Mouse (Mus musculus): ENCODE measurements at regions not wholly inside any gene's neighbourhood (a gene's known extent, or its start where the extent isn't known, plus 50 kb on each side); places are given as distances from the start of the nearest gene placed in this dataset.
A peak's percentile ranks its signal among the peaks of the same experiment; 100 is the strongest.

- no peak for DNase-seq (ENCODE audit: low read depth)
These were observed 65.3 kb downstream of the Lpar4 start for GRCm38 (mm10) chrX:106985684-106986083.

- DNase-seq (ENCODE audit: low read depth), result no peak
These were observed 66.4 kb downstream of the Lpar4 start for GRCm38 (mm10) chrX:106986794-106987193.

GRCm38 (mm10) chrX:106987779-106988178 lies 67.4 kb downstream of the Lpar4 start:
- DNase-seq (ENCODE audit: low read depth), result no peak

GRCm38 (mm10) chrX:107004496-107004895 lies 83.8 kb upstream of the P2ry10 start:
- DNase-seq (ENCODE audit: low read depth), result no peak

- no peak for DNase-seq (ENCODE audit: low read depth)
These were observed 79.3 kb upstream of the P2ry10 start for GRCm38 (mm10) chrX:107008968-107009367.

GRCm38 (mm10) chrX:107012615-107013014 lies 75.7 kb upstream of the P2ry10 start:
- DNase-seq (ENCODE audit: low read depth), result no peak

GRCm38 (mm10) chrX:107015335-107015734 lies 73.0 kb upstream of the P2ry10 start:
- DNase-seq (ENCODE audit: low read depth), result peak; percentile 11

GRCm38 (mm10) chrX:107031726-107032125 lies 56.6 kb upstream of the P2ry10 start:
- DNase-seq (ENCODE audit: low read depth), result no peak

GRCm38 (mm10) chrX:107038041-107038440 lies 50.3 kb upstream of the P2ry10 start:
- no peak for DNase-seq (ENCODE audit: low read depth)

Data from naive thymus-derived CD4-positive, alpha-beta T cell, adult 2 months (primary cell).